In genomic region chr5:134617071-134617470, GRCm38 (mm10) we compare ENCODE assay signal across 9 mouse cellular contexts. TPM values are rescaled to one million over a fixed set of nuclear protein-coding genes. Genes with fewer than 3 reads are reported as not detected.
DNase-seq lines count a peak whose midpoint lies in the region; ATAC-seq and TF ChIP-seq lines count a peak whose summit lies in the region.
"Had no signal": no experiment of that assay in that cellular context is flagged by ENCODE, and none has a peak within 500 bp of the region (broad histone marks: within the 10 kb centered on the region; RNA-seq: fewer than 3 reads in every experiment).

No protein-coding gene starts in this region.

- H3K4me3 ChIP-seq in forebrain, embryonic 10.5 days, result no peak overlapping the region
- H3K4me3 ChIP-seq in forebrain, embryonic 12.5 days (replicated peaks), result no peak overlapping the region
- no peak overlapping the region for H3K4me3 ChIP-seq in spleen, adult 2 months (ENCODE audit: extremely low read depth, insufficient read depth, insufficient read length)
- H3K4me3 ChIP-seq: hindbrain, embryonic 15.5 days had no signal

- H3K4me1 ChIP-seq in forebrain, embryonic 10.5 days, result peaks cover 2% of the 10 kb centered on the region; the same call in 1 of the 2 replicates
- no peaks in the 10 kb centered on the region for H3K4me1 ChIP-seq in forebrain, embryonic 12.5 days
- H3K4me1 ChIP-seq in spleen, adult 2 months (ENCODE audit: control insufficient read depth, insufficient read depth, insufficient read length), result peaks cover 11% of the 10 kb centered on the region; the same call in 1 of the 2 replicates

- TF ChIP-seq POLR2A in spleen, adult 2 months (IDR thresholded peaks at IDR 0.05; ENCODE audit: low read depth, low read length), result no peak

- peaks cover 80% of the 10 kb centered on the region for H3K36me3 ChIP-seq in forebrain, embryonic 10.5 days (replicated peaks)
- H3K36me3 ChIP-seq in forebrain, embryonic 12.5 days (replicated peaks), result peaks cover 72% of the 10 kb centered on the region
- peaks cover 22% of the 10 kb centered on the region for H3K36me3 ChIP-seq in spleen, adult 2 months (ENCODE audit: control insufficient read depth, insufficient read depth, low read length)

- in situ Hi-C loops in Patski (cut with MboI; ENCODE audit: low pct_unique_long_range_greater_than_20kb), result no loop called here

- 57% methylated on average over 3 of the region's 3 CpGs for WGBS in forebrain, embryonic 10.5 days
- 65% methylated on average over 3 of the region's 3 CpGs for WGBS in forebrain, embryonic 12.5 days
- WGBS in spleen, adult 2 months, result 37% methylated on average over 3 of the region's 3 CpGs

- TF ChIP-seq CTCF in Patski (IDR thresholded peaks at IDR 0.05), result peak; percentile 89
- TF ChIP-seq CTCF in spleen, adult 2 months (IDR thresholded peaks at IDR 0.05; ENCODE audit: extremely low read depth, insufficient read depth, insufficient read length, insufficient replicate concordance), result peak; percentile 92; the same call in 1 of the 2 replicates

- POLR2A ChIA-PET in Patski (lab: Charles Lee), result interaction anchor here (0.5 to 1.2 kb wide), 3 partner anchors 13 to 108 kb away, joined by 3 read pairs; no protein-coding TSS in a partner anchor

- CTCF ChIA-PET in Patski (lab: Charles Lee), result interaction anchor here (0.6 to 4.1 kb wide), 13 partner anchors 9 to 121 kb away, joined by 3 to 30 read pairs (median 5); no protein-coding TSS in a partner anchor

- H3K9me3 ChIP-seq in forebrain, embryonic 10.5 days, result no peaks in the 10 kb centered on the region
- no peaks in the 10 kb centered on the region for H3K9me3 ChIP-seq in forebrain, embryonic 12.5 days
- H3K9me3 ChIP-seq: hindbrain, embryonic 15.5 days had no signal

- H3K9ac ChIP-seq in forebrain, embryonic 12.5 days, result no peak overlapping the region
- H3K9ac ChIP-seq: hindbrain, embryonic 15.5 days had no signal

- no peak overlapping the region for H3K4me2 ChIP-seq in forebrain, embryonic 12.5 days
- H3K4me2 ChIP-seq: hindbrain, embryonic 15.5 days had no signal

- no peak overlapping the region for H3K27ac ChIP-seq in forebrain, embryonic 10.5 days
- H3K27ac ChIP-seq in forebrain, embryonic 12.5 days, result no peak overlapping the region
- no peak overlapping the region for H3K27ac ChIP-seq in spleen, adult 2 months (ENCODE audit: insufficient read depth, low read length)
- H3K27ac ChIP-seq: hindbrain, embryonic 15.5 days had no signal

- peak; percentile 43 for DNase-seq in forebrain, embryonic 10.5 days (ENCODE audit: extremely low spot score, low spot score)
- no peak for DNase-seq in Patski (ENCODE audit: low read depth, low spot score)
- DNase-seq in cerebellum, adult 9-10 months, result peak; percentile 50
- peak; percentile 52 for DNase-seq in gastrocnemius, postnatal 25 days
- DNase-seq in layer of hippocampus, adult 9-11 months, result peak; percentile 75
- peak; percentile 83 for DNase-seq in lung, postnatal 36 days
- peak in 1 of 2 experiments; percentile 76 for DNase-seq in spleen, adult 2 months (ENCODE audit: low read depth in 1 of 2, low spot score in 2 of 2)

- ATAC-seq in forebrain, embryonic 12.5 days (ENCODE audit: low FRiP score), result no peak
- no peak for ATAC-seq in Patski

- no peaks in the 10 kb centered on the region for H3K27me3 ChIP-seq in forebrain, embryonic 10.5 days (ENCODE audit: poor library complexity, severe bottlenecking)
- H3K27me3 ChIP-seq in forebrain, embryonic 12.5 days, result no peaks in the 10 kb centered on the region
- no peaks in the 10 kb centered on the region for H3K27me3 ChIP-seq in Patski
- no peaks in the 10 kb centered on the region for H3K27me3 ChIP-seq in spleen, adult 2 months (ENCODE audit: control insufficient read depth, insufficient read depth, low read length)
- H3K27me3 ChIP-seq: hindbrain, embryonic 15.5 days had no signal

RNA-seq across cellular contexts. Expression of gene Lat2, which starts 2.2 kb away (rescaled TPM):
- polyA plus RNA-seq in forebrain, embryonic 10.5 days (2016; fragmentation: Nextera tagmentation; extraction: Ambion mirVana), result 2.8 and 4.2 TPM in 2 replicates
- polyA plus RNA-seq in forebrain, embryonic 12.5 days (2016; fragmentation: Nextera tagmentation; extraction: Ambion mirVana), result 3.2 and 4.8 TPM in 2 replicates
- polyA plus RNA-seq in Patski (2021), result 0.65 TPM
- under 1 TPM; 0.41 to 0.99 TPM for total RNA-seq in gastrocnemius, postnatal 25 days (2021)
- polyA plus RNA-seq in spleen, adult 2 months (2012; rRNA removed), result 52.2 and 52.4 TPM in 2 replicates

RNA-seq across cellular contexts. Expression of gene Eif4h, which starts 22.2 kb away (rescaled TPM):
- 571 and 588 TPM in 2 replicates for polyA plus RNA-seq in forebrain, embryonic 10.5 days (2016; fragmentation: Nextera tagmentation; extraction: Ambion mirVana)
- polyA plus RNA-seq in forebrain, embryonic 12.5 days (2016; fragmentation: Nextera tagmentation; extraction: Ambion mirVana), result 459 and 466 TPM in 2 replicates
- 390 TPM for polyA plus RNA-seq in Patski (2021)
- 10 to 100 TPM; 85.7 to 97.7 TPM for total RNA-seq in gastrocnemius, postnatal 25 days (2021)
- polyA plus RNA-seq in spleen, adult 2 months (2012; rRNA removed), result 125 and 143 TPM in 2 replicates

RNA-seq across cellular contexts. Expression of gene Rfc2, which starts 35.9 kb away (rescaled TPM):
- 440 and 447 TPM in 2 replicates for polyA plus RNA-seq in forebrain, embryonic 10.5 days (2016; fragmentation: Nextera tagmentation; extraction: Ambion mirVana)
- 305 and 325 TPM in 2 replicates for polyA plus RNA-seq in forebrain, embryonic 12.5 days (2016; fragmentation: Nextera tagmentation; extraction: Ambion mirVana)
- polyA plus RNA-seq in Patski (2021), result 94.4 TPM
- total RNA-seq in gastrocnemius, postnatal 25 days (2021), result 10 to 100 TPM; 13.9 to 14.1 TPM
- polyA plus RNA-seq in spleen, adult 2 months (2012; rRNA removed), result 82.8 and 86.9 TPM in 2 replicates

RNA-seq across cellular contexts. Expression of gene Syna, which starts 57.1 kb away (rescaled TPM):
- polyA plus RNA-seq in forebrain, embryonic 10.5 days (2016; fragmentation: Nextera tagmentation; extraction: Ambion mirVana), result 0.10 TPM in 1 of 2 replicates, not detected in the other
- 0.14 and 0.27 TPM in 2 replicates for polyA plus RNA-seq in forebrain, embryonic 12.5 days (2016; fragmentation: Nextera tagmentation; extraction: Ambion mirVana)
- polyA plus RNA-seq in Patski (2021), result 0.33 TPM
- not detected for total RNA-seq in gastrocnemius, postnatal 25 days (2021)
- polyA plus RNA-seq in spleen, adult 2 months (2012; rRNA removed), result 0.06 TPM in 1 of 2 replicates, not detected in the other
